In the genomic region with DNA sequence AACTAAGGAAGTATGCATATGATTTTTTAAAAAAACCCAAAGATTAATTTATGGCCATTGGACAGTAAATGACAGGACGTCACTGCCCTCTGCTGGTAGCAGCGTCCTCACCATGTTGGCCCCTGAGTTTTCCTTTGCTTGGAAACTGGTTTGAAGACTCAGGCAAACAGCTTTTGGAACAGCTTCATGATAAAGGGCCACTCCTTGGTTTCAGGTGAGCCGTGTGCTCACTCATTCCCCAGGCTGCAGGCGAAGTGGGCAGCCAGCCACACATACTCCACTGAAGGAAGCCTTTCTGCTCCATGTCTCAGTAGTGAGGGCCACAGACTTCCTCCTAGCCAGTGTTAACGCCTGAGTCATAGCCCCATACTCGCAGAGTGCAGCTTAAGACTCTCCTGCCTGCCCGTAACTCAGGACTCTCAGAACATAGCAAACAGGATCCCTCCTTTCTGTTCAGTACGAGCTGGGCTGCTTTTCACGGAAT, we compare ENCODE assay signal across 7 mouse cellular contexts.
DNase-seq lines count a peak whose midpoint lies in the region; ATAC-seq and TF ChIP-seq lines count a peak whose summit lies in the region.

No protein-coding gene starts in this region.

- DNase-seq in CD4-positive, CD25-positive, alpha-beta regulatory T cell, adult 2 months (ENCODE audit: low read depth, low spot score), result peak; percentile 91
- DNase-seq in MEL-GATA-1-ER (ENCODE audit: extremely low read depth, low read depth), result peak; percentile 39
- DNase-seq in cerebellum, adult 9-11 months, result peak; percentile 13
- peak; percentile 49 to 51 for DNase-seq in gastrocnemius, postnatal 36 days
- DNase-seq in kidney, postnatal 4 days, result peak; percentile 88 to 89
- peak; percentile 83 for DNase-seq in liver, postnatal 0 days
- DNase-seq in right cerebral cortex, postnatal 36 days (ENCODE audit: low spot score in 2 of 2), result peak; percentile 36 to 52

- peaks cover 2% of the 10 kb centered on the region; the same call in 1 of the 2 replicates for H3K4me1 ChIP-seq in liver, postnatal 0 days (ENCODE audit: insufficient read depth)

- peak; percentile 62 for ATAC-seq in liver, postnatal 0 days

- no peak overlapping the region for H3K4me2 ChIP-seq in liver, postnatal 0 days (ENCODE audit: low read depth, low read length)

- TF ChIP-seq EP300 in liver, postnatal 0 days (IDR thresholded peaks at IDR 0.05; ENCODE audit: low read depth), result no peak

- 22% methylated on average over 9 of the region's 9 CpGs for WGBS in liver, postnatal 0 days (ENCODE audit: insufficient replicate concordance)

- no peak overlapping the region for H3K27ac ChIP-seq in liver, postnatal 0 days (ENCODE audit: low read depth)

- H3K4me3 ChIP-seq in liver, postnatal 0 days (ENCODE audit: low read depth, low read length), result no peak overlapping the region

- peak; percentile 91 for TF ChIP-seq CTCF in liver, postnatal 0 days (IDR thresholded peaks at IDR 0.05; ENCODE audit: low read depth)

- H3K27me3 ChIP-seq in liver, postnatal 0 days (ENCODE audit: insufficient read depth, low read length), result no peaks in the 10 kb centered on the region

- intact Hi-C loops in gastrocnemius, postnatal 36 days (cut with DNase I), result loop anchor here (2.0 kb wide), 1 partner anchor 213 kb away; no protein-coding TSS in a partner anchor

- H3K9ac ChIP-seq in liver, postnatal 0 days (replicated peaks), result no peak overlapping the region

- no peaks in the 10 kb centered on the region for H3K9me3 ChIP-seq in liver, postnatal 0 days (ENCODE audit: low read length)

- no peaks in the 10 kb centered on the region for H3K36me3 ChIP-seq in liver, postnatal 0 days (replicated peaks; ENCODE audit: insufficient read depth, low read length)

Comparison
In these comparisons a context has a peak if more than half of its experiments do, and no peak if none do; other contexts are left out.
1. DNase-seq: peak in every context shown above with its lines; median percentile 91 in CD4-positive, CD25-positive, alpha-beta regulatory T cell, adult 2 months; 88 in kidney, postnatal 4 days; 83 in liver, postnatal 0 days; 50 in gastrocnemius, postnatal 36 days; 44 in right cerebral cortex, postnatal 36 days; 39 in MEL-GATA-1-ER; 13 in cerebellum, adult 9-11 months.